Mouse (Mus musculus): ENCODE data around the gene Nmbr. TPM values are rescaled to one million over a fixed set of nuclear protein-coding genes. Genes with fewer than 3 reads are reported as not detected.

The Nmbr gene
- polyA plus RNA-seq, 1 experiment from 2014 or later = not detected

Other genes starting within 250 kb of the Nmbr start
- 1.4 and 2.0 TPM in 2 replicates for gene Adgrg6, start 159.9 kb upstream of the Nmbr start, polyA plus RNA-seq (2015; fragmentation: Nextera tagmentation; extraction: Ambion mirVana)
- 92.1 and 98.6 TPM in 2 replicates for gene Vta1, start within 50 bp of the Nmbr start, polyA plus RNA-seq (2015; fragmentation: Nextera tagmentation; extraction: Ambion mirVana)
- not detected in 2 replicates for gene Gje1, start 12.6 kb downstream of the Nmbr start, polyA plus RNA-seq (2015; fragmentation: Nextera tagmentation; extraction: Ambion mirVana)